Mouse (Mus musculus) limb, embryonic 14.5 days (tissue): ENCODE measurements around the gene Fam219b. TPM values are rescaled to one million over a fixed set of nuclear protein-coding genes. Genes with fewer than 3 reads are reported as not detected.

Experiments used
- ATAC-seq: fragments of 200-750 bp; cut with Nextera tagmentation; 2 replicates; pipeline ENCODE4 v1.8.0; 2017; ENCODE audit warnings: low read depth, moderate number of reproducible peaks, moderate TSS enrichment; ENCODE audit not compliant: low FRiP score
- DNase-seq: peaks from one replicate; pipeline ENCODE4 v3.0.0-alpha.2; 2015; ENCODE audit warnings: low spot score
- H3K27ac ChIP-seq: fragments of 300-500 bp; sonication (generic); replicated peaks from 2 replicates; pipeline ENCODE4 v1.5.1; 2014; ENCODE audit warnings: low read depth, mild to moderate bottlenecking, low read length, moderate library complexity, mixed read lengths
- H3K27me3 ChIP-seq: fragments of 300-500 bp; sonication (generic); 2 replicates; pipeline ENCODE4 v1.6.1; 2014; ENCODE audit warnings: low read length, mixed read lengths; ENCODE audit not compliant: control insufficient read depth, insufficient read depth
- H3K36me3 ChIP-seq: fragments of 300-500 bp; sonication (generic); 2 replicates; pipeline ENCODE4 v1.6.1; 2014; ENCODE audit warnings: mild to moderate bottlenecking, low read length, moderate library complexity, mixed read lengths; ENCODE audit not compliant: control insufficient read depth, insufficient read depth
- H3K4me1 ChIP-seq: fragments of 300-500 bp; sonication (generic); 2 replicates; pipeline ENCODE4 v1.6.1; 2014; ENCODE audit warnings: antibody characterized with exemption, low read length, mixed read lengths; ENCODE audit not compliant: control insufficient read depth, insufficient read depth
- H3K4me2 ChIP-seq: fragments of 300-500 bp; sonication (generic); replicated peaks from 2 replicates; pipeline ENCODE4 v1.6.1; 2014; ENCODE audit warnings: low read depth, mild to moderate bottlenecking, low read length, moderate library complexity; ENCODE audit not compliant: severe bottlenecking
- H3K4me3 ChIP-seq: fragments of 300-500 bp; sonication (generic); replicated peaks from 2 replicates; pipeline ENCODE4 v1.5.1; 2014; ENCODE audit warnings: low read length
- H3K9ac ChIP-seq: fragments of 300-500 bp; sonication (generic); 2 replicates; pipeline ENCODE4 v1.6.1; 2014; ENCODE audit warnings: mild to moderate bottlenecking, low read depth, low read length, moderate library complexity; ENCODE audit not compliant: severe bottlenecking
- H3K9me3 ChIP-seq: fragments of 300-500 bp; sonication (generic); 2 replicates; pipeline ENCODE4 v1.6.1; 2016; ENCODE audit warnings: low read length; ENCODE audit not compliant: control insufficient read depth
- POLR2A ChIP-seq: fragments of 200-500 bp; IDR thresholded peaks from 2 replicates; pipeline ENCODE4 v1.8.0; 2012; ENCODE audit warnings: inconsistent platforms, mild to moderate bottlenecking, moderate library complexity, borderline replicate concordance; ENCODE audit not compliant: insufficient read depth, insufficient read length; ENCODE audit errors: extremely low read depth
- WGBS: fragments of 180-500 bp; shearing (Covaris S2); extraction: QIAGEN DNeasy Blood & Tissue Kit; methylation state at CpG from one replicate; pipeline ENCODE4 v1.1.7; 2014; 5-methylcytosine and 5-hydroxymethylcytosine counted together
- polyA plus RNA-seq, 2 experiments: library from polyadenylated mRNA; depleted of rRNA in 1 of 2; stranded (reverse) in 1 of 2; unstranded in 1 of 2; fragments of >200 nt; fragmentation: Nextera tagmentation in 1 of 2; extraction: Ambion mirVana in 1 of 2; gene quantifications; 2 replicates each; pipeline versions ENCODE4 v1.2.1 to v1.2.3; 2012 to 2014

The Fam219b gene
- polyA plus RNA-seq, 2 experiments = 16.2 to 25.2 TPM

GRCm38 (mm10) chr9:57568500-57568899 is 31.2 kb downstream of the Fam219b start:
- DNase-seq = no peak
- no peaks in the 10 kb centered on the region for H3K9me3 ChIP-seq
- WGBS = 92% methylated on average over 6 of the region's 6 CpGs
- peaks cover 25% of the 10 kb centered on the region for H3K36me3 ChIP-seq
- H3K27ac ChIP-seq = no peak overlapping the region
- H3K4me2 ChIP-seq = no peak overlapping the region
- H3K27me3 ChIP-seq = no peaks in the 10 kb centered on the region
- ATAC-seq = no peak
- no peak overlapping the region for H3K9ac ChIP-seq
- peaks cover 12% of the 10 kb centered on the region; the same call in 1 of the 2 replicates for H3K4me1 ChIP-seq
- no peak overlapping the region for H3K4me3 ChIP-seq
- TF ChIP-seq POLR2A = no peak

- H3K36me3 ChIP-seq = peaks cover 32% of the 10 kb centered on the region
Measured at GRCm38 (mm10) chr9:57574397-57574796, 37.1 kb downstream of the Fam219b start.

GRCm38 (mm10) chr9:57575577-57575976 is 38.2 kb downstream of the Fam219b start:
- Histone ChIP-seq H3K27ac (no peak overlapping the region), H3K4me1 (no peaks in the 10 kb centered on the region), H3K9me3 (no peaks in the 10 kb centered on the region), H3K27me3 (no peaks in the 10 kb centered on the region), H3K4me2 (no peak overlapping the region), H3K9ac (no peak overlapping the region), H3K4me3 (no peak overlapping the region), H3K36me3 (peaks cover 36% of the 10 kb centered on the region)
- WGBS = 80% methylated on average over 3 of the region's 3 CpGs
- DNase-seq = no peak
- no peak for TF ChIP-seq POLR2A
- no peak for ATAC-seq

More at GRCm38 (mm10) chr9:57574397-57574796, 37.1 kb downstream of the Fam219b start:
- Histone ChIP-seq H3K9me3 (no peaks in the 10 kb centered on the region), H3K27ac (no peak overlapping the region), H3K4me2 (no peak overlapping the region), H3K4me1 (no peaks in the 10 kb centered on the region), H3K9ac (no peak overlapping the region), H3K4me3 (no peak overlapping the region), H3K27me3 (no peaks in the 10 kb centered on the region)
- ATAC-seq = no peak
- DNase-seq = no peak
- no peak for TF ChIP-seq POLR2A

- ATAC-seq (no peak), DNase-seq (no peak)
- WGBS = 82% methylated on average over 6 of the region's 6 CpGs
- no peaks in the 10 kb centered on the region for H3K27me3 ChIP-seq
- TF ChIP-seq POLR2A = no peak
- H3K9ac ChIP-seq = no peak overlapping the region
- no peak overlapping the region for H3K4me3 ChIP-seq
- no peaks in the 10 kb centered on the region for H3K4me1 ChIP-seq
- no peak overlapping the region for H3K27ac ChIP-seq
- no peak overlapping the region for H3K4me2 ChIP-seq
- peaks cover 53% of the 10 kb centered on the region for H3K36me3 ChIP-seq
- no peaks in the 10 kb centered on the region for H3K9me3 ChIP-seq
Measured at GRCm38 (mm10) chr9:57577144-57577849, 40.0 kb downstream of the Fam219b start.

- peaks cover 71% of the 10 kb centered on the region for H3K36me3 ChIP-seq
- no peak overlapping the region for H3K9ac ChIP-seq
- 80% methylated on average over 3 of the region's 3 CpGs for WGBS
Measured at GRCm38 (mm10) chr9:57584991-57585390, 47.7 kb downstream of the Fam219b start.

More at GRCm38 (mm10) chr9:57584991-57585390, 47.7 kb downstream of the Fam219b start:
- no peak for ATAC-seq
- no peak for TF ChIP-seq POLR2A
- Histone ChIP-seq H3K9me3 (no peaks in the 10 kb centered on the region), H3K4me2 (no peak overlapping the region), H3K4me3 (no peak overlapping the region), H3K4me1 (0 out of 2 replicates have a peak, but pooled peaks cover 3% of the 10 kb centered on the region), H3K27ac (no peak overlapping the region), H3K27me3 (no peaks in the 10 kb centered on the region)
- DNase-seq = no peak
